Mouse (Mus musculus) right cerebral cortex, adult 2 months (tissue): ENCODE measurements around the gene Nrl.
A peak's percentile ranks its signal among the peaks of the same experiment; 100 is the strongest.

Source experiments
- DNase-seq, 2 experiments: peaks; one replicate each; pipeline ENCODE4 v3.0.0; 2021 to 2022; ENCODE audit warnings: low spot score in 2 of 2

Gene Nrl

GRCm38 (mm10) chr14:55524785-55525184, at the start of gene Nrl:
Gene Nrl, minus strand, starts transcription at chr14:55524981.
- DNase-seq, result no peak

- DNase-seq, result no peak
These were observed 47.0 kb upstream of the Nrl start for GRCm38 (mm10) chr14:55571760-55572159.

- no peak for DNase-seq
These were observed 45.8 kb upstream of the Nrl start for GRCm38 (mm10) chr14:55570588-55570987.

GRCm38 (mm10) chr14:55567496-55567895, 42.7 kb upstream of the Nrl start:
- no peak for DNase-seq

DNA sequence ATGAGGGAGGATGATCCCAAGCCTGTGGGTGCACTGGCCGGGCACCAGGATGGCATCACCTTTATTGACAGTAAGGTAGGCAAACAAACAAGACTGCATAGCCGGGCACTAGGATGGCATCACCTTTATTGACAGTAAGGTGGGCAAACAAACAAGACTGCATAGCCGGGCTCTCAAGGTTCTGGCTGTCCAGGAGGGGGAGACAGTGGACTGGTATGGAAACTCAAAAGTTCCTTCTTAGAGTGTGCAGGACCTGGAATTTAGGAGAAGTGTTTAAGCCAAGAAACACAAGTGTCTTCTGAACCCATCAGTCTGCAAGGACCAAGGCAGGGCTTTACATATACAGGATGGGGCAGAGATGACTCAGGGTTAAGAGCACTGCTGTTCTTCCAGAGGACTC, 41.0 kb upstream of the Nrl start:
- DNase-seq, result no peak

DNA sequence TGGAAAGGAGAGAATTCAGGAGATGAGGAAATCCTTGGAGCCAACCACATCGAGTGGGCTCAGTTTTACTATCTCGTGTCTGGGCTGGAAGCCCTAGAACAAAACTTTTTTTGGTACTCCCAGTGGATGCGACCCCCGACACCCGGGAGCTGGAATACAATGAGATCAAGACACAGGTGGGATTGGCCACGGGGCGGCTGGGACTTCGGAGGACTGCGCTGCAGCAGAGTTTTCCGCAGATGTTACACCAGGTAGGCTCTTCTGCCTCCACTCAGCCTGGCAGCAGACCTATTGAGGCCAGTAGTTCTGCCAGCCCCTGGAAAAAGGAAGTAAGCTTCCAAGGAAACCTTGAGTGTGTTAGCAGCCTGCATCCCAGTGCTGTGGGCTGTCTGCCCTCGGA, 38.5 kb upstream of the Nrl start:
- no peak for DNase-seq

DNA sequence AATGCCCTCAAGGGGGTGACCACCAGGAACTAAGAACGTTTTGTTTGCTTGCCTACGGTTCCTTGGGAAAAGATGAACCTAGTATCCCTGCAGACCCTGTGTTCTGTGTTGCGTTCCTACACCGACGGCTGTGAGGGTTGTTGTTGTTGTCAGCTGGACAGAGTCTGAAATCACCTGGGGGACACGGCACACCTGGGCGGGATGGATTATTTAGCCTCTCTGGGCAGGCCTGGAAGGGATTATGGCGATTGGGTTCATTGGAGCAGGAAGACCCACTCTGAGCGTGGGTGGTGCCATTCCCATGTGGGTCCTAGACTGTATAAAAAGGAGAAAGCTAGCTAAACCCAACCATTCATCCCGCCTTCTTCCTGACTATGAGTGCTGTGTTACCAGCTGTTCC, 37.1 kb upstream of the Nrl start:
- DNase-seq, result no peak

DNA sequence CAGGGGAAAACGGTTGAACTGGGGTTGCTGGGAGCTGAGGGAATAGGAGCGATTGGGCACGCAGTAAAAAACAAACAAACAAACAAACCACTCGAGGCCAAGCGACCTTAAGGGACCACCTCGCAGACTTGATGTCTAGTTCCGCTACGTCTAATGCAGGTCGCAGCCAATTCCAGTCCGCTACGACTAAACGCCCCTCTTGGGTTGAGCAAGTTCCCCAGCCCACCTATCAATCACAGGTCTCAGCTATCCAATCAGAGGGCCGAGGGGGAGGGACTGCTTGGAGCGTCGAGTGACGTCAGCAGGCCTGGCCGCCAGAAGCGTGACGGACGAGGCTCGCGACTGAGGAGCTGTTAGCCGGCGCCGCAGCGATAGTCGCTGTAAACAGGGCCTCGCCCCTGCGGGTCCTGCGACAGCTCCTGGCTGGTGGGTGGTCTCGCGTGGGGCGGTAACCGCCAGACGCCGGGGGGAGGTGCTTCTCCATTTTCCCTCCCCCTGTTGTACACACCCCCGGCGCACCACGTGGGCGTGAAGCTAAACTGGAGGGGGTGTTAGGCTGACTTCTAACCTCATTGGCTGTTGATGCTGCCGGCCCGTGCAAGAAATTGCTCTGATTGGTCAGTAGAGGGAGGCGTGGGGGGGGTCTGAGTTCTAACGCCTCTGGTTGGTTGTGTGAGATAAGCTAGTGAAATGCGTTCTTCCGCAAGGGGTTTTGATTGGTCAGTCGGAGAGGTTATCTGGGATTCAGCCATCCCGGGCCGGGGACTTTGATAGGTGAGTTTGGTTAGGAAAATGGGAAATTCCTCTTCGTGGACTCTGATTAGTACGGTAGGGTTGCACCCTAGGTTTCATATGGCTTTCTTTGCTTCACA, 35.7 kb upstream of the Nrl start, which contains the start of gene A730061H03Rik:
Gene A730061H03Rik, minus strand, starts transcription at position 205 of the 872 bp plus-strand sequence.
- peak; percentile 98 to 99 for DNase-seq

GRCm38 (mm10) chr14:55559799-55560201, 35.0 kb upstream of the Nrl start, which contains the start of gene Dcaf11:
Gene Dcaf11, plus strand, starts transcription at chr14:55560006.
- peak; percentile 87 to 89 for DNase-seq

GRCm38 (mm10) chr14:55558740-55559448, 34.1 kb upstream of the Nrl start:
- no peak for DNase-seq

DNA sequence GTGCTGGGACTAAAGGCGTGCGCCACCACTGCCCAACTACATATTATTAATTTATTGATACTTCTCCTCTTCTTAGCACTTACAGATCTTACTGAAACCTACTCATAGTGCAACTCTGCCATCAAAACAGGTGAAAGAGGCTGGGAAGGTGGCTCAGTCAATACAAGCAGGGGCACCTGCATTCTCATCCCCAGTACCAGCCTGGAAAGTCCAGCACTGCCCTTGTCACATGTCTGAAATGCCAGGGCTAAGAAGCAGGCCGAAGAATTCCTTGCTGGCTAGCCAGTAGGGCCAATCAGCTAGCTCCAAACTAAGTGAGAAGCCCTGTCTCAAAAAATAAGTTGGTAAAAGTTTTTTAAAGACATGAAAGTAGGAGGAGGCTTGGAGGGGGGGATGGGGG, 32.8 kb upstream of the Nrl start:
- DNase-seq, result no peak

DNA sequence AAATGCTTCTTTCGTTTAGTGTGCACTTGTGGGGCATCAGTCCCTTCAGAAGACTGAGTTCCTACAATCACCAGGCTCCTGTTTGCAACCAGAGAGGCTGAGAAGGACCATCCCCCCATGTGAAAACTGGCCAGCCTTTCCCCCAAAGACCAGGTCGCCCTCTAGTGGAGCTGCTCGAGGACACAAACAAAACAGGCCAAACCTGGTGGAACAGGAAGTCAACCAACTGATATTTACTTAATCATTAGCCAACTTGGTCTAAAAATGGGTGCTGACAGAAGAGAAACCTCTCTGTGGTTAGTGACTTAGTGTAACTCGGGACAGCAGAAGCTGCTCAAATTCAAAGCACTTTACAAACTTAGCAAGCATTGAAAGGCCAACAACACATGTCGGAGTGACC, 32.2 kb upstream of the Nrl start:
- DNase-seq, result peak; percentile 74 to 78

DNA sequence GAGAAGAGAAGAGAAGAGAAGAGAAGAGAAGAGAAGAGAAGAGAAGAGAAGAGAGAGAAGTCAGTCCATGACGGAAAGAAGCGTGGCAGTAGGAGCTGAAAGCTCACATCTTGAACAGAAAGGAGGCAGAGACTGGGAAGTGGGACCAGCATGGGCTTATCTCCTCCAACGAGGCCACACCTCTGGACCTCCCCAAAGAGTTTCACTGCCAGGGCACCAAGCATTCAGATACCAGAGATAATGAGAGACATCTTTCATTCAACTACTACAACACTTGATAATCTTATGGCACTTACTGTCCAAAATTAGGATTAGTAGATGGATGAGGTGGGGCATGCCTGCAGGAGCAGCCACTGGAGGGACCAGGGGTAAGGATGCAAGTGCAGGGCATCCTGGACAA, 31.0 kb upstream of the Nrl start:
- DNase-seq, result no peak

DNA sequence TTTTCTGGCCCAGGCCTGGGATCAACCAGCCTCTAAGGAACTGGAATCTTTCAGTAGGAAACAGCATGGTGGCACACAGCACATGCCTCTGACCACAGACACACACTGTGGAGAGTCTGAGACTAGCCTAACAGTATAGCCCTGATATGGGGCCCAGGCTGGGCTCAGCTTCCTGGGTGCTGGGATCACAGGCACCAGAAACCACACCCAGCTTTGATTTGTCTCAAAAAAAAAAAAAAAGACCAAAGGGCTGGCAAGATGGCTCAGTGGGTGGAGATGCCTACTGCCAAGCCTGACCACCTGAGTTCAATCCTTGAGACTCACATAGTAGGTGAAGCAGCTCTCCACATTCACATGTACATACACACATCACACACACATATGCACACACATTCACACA, 29.9 kb upstream of the Nrl start:
- DNase-seq, result no peak

DNA sequence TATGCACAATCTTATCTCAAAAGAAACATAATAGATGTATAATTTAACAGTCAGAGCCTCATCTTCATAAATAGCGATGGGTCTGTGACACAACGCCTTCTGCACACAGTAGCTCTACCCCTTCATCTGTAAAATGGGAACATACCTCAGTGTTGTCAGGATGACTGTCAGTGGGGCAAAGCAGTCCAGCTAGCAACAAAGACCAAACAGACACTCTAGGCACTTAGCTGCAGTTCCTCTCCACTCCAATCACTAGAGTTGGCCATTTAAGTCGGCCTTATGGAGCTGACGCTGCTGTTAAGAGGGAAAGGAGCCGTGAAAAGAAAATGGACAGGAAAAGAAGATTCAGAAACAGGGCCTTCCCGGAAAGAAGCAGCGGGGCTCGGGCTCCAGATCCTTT, 27.0 kb upstream of the Nrl start:
- no peak for DNase-seq

- no peak for DNase-seq
These were observed 26.6 kb upstream of the Nrl start for GRCm38 (mm10) chr14:55551347-55551746.

- no peak for DNase-seq
These were observed 25.4 kb upstream of the Nrl start for GRCm38 (mm10) chr14:55550191-55550590.

DNA sequence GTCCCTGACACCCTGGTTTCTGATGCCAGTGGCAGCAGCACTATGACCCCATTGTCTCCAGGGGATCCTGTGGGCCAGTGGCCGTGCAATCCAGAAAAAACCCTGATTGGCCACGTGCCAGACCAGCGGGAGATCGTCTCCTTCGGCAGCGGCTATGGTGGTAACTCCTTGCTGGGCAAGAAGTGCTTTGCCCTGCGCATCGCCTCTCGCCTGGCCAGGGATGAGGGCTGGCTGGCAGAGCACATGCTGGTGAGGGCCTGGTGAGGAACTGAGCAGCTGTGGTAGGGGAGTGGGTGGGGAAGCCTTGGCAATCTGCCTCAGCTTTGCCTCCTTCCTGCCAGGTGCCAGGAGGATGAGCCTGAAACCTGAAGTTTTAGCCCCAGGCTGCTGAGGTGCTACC, 19.6 kb upstream of the Nrl start:
- DNase-seq, result no peak

DNA sequence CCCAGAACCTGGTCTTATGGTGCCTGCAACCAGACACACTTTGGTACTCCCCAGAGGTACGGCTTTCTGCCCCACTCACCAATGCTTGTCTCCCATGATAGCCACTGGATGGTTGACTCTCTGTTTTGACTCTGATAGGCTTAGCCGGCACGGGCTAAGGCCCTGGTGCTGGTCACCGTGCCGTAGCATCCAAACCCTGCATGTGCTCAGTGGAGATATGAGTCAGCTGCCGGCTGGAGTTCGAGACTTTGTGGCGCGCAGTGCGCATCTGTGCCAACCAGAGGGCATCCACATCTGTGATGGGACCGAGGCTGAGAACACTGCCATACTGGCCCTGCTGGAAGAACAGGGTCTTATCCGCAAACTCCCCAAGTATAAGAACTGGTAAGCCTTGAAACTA, 17.5 kb upstream of the Nrl start:
- no peak for DNase-seq

GRCm38 (mm10) chr14:55540787-55541321, 16.1 kb upstream of the Nrl start:
- DNase-seq, result peak; percentile 76 to 86

DNA sequence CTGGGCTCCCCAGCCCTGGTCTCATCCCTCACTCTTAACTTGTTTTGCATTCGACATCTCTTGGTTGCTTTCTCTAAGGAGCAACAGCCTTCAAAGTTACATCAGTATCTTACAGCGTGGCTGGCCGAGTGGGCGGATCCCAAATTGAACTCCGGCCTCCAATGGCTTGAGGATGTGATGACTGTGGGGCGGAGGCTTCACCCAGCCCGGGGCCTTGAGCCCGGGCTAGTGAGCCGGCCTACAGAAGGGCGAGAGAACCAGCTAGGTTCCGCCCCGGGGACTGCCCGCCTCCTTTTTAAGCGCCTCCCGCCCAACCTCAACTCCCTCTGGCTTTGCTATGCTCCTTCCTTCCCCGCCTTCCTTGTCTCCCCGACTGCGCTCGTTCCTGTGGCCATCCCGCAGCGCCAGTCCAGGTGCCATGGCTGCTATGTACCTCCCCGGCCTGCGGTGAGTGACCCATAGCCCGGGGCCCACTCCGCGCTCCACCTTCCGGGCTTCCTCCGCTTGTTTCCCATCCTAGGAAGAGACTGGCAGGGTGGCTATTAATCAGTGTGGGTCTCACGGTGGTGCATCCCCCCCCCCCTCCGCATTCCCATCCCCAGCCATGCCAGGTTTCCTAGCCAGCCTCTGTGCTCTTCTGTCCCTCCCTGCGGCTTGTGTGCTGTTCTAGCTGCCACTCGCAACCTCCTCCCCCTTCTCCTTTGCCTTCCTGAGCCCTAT, 15.4 kb upstream of the Nrl start, which contains the start of gene Pck2:
Gene Pck2, plus strand, starts transcription at position 200 of the 720 bp plus-strand sequence.
- DNase-seq, result peak; percentile 71 to 81
